Mouse (Mus musculus) left cerebral cortex, postnatal 25 days (tissue): ENCODE measurements around the gene Rab15. TPM values are rescaled to one million over a fixed set of nuclear protein-coding genes. Genes with fewer than 3 reads are reported as not detected.

ENCODE experiments used
- total RNA-seq, 2 experiments: library from RNA; stranded (reverse); gene quantifications; 2 replicates each; pipeline ENCODE4 v1.2.3; 2021

The Rab15 gene
- total RNA-seq, 2 experiments from 2014 or later, result 267 to 271 TPM

Other genes with a start within 250 kb of the Rab15 start
- 10 to 100 TPM; 75.3 to 82.1 TPM for gene Sptb, start 112.4 kb downstream of the Rab15 start, total RNA-seq
- 10 to 100 TPM; 32.0 to 34.3 TPM for gene Churc1, start 57.4 kb downstream of the Rab15 start, total RNA-seq
- 10 to 100 TPM; 23.3 to 28.3 TPM for gene Fntb, start 57.3 kb downstream of the Rab15 start, total RNA-seq
- under 1 TPM; 0.14 TPM for gene Gpx2, start 27.4 kb downstream of the Rab15 start, total RNA-seq
- gene Max, start 139.3 kb upstream of the Rab15 start, total RNA-seq, result 10 to 100 TPM; 73.5 to 74.7 TPM